Mouse (Mus musculus): ENCODE results near the gene Sfxn3.
"Not testable (repeated sequence)": the region's sequence is repeated elsewhere in the genome, so short reads cannot be mapped to it uniquely, and the experiment has no call there.

Gene Sfxn3

GRCm38 (mm10) chr19:45018351-45018831 lies 28.9 kb upstream of the Sfxn3 start:
- peak; percentile 52 for DNase-seq (ENCODE audit: low spot score)

- no peak for DNase-seq (ENCODE audit: low spot score)
These were observed 27.0 kb upstream of the Sfxn3 start for GRCm38 (mm10) chr19:45020348-45020747.

- no peak for DNase-seq (ENCODE audit: low spot score)
These were observed 25.9 kb upstream of the Sfxn3 start for GRCm38 (mm10) chr19:45021362-45021761.

- no peak for DNase-seq (ENCODE audit: low spot score)
These were observed 23.3 kb upstream of the Sfxn3 start for GRCm38 (mm10) chr19:45023993-45024392.

GRCm38 (mm10) chr19:45024775-45025174 lies 22.5 kb upstream of the Sfxn3 start:
- peak; percentile 9 for DNase-seq (ENCODE audit: low spot score)

GRCm38 (mm10) chr19:45025937-45026568 lies 21.2 kb upstream of the Sfxn3 start:
- no peak for DNase-seq (ENCODE audit: low spot score)

- DNase-seq (ENCODE audit: low spot score): no peak
These were observed 20.2 kb upstream of the Sfxn3 start for GRCm38 (mm10) chr19:45026958-45027670.

GRCm38 (mm10) chr19:45027848-45028247 lies 19.5 kb upstream of the Sfxn3 start:
- peak; percentile 46 for DNase-seq (ENCODE audit: low spot score)

GRCm38 (mm10) chr19:45028746-45029145 lies 18.6 kb upstream of the Sfxn3 start:
- no peak for DNase-seq (ENCODE audit: low spot score)

GRCm38 (mm10) chr19:45029571-45029970 lies 17.7 kb upstream of the Sfxn3 start:
- no peak for DNase-seq (ENCODE audit: low spot score)

- peak; percentile 75 for DNase-seq (ENCODE audit: low spot score)
These were observed 17.2 kb upstream of the Sfxn3 start for GRCm38 (mm10) chr19:45030111-45030510.

- DNase-seq (ENCODE audit: low spot score): peak; percentile 95
These were observed 16.3 kb upstream of the Sfxn3 start for GRCm38 (mm10) chr19:45030746-45031693.

- DNase-seq (ENCODE audit: low spot score): peak; percentile 88
These were observed 15.5 kb upstream of the Sfxn3 start for GRCm38 (mm10) chr19:45031780-45032179.

- DNase-seq (ENCODE audit: low spot score): peak; percentile 50
These were observed 14.6 kb upstream of the Sfxn3 start for GRCm38 (mm10) chr19:45032570-45033332.

- peak; percentile 77 for DNase-seq (ENCODE audit: low spot score)
These were observed 10.4 kb upstream of the Sfxn3 start for GRCm38 (mm10) chr19:45036867-45037266.

GRCm38 (mm10) chr19:45038198-45038597 lies 9.1 kb upstream of the Sfxn3 start:
- not testable (repeated sequence) for DNase-seq (ENCODE audit: low spot score)

GRCm38 (mm10) chr19:45040214-45040613 lies 7.1 kb upstream of the Sfxn3 start:
- DNase-seq (ENCODE audit: low spot score): no peak

GRCm38 (mm10) chr19:45044389-45044927 lies 2.8 kb upstream of the Sfxn3 start:
- DNase-seq (ENCODE audit: low spot score): no peak

GRCm38 (mm10) chr19:45045236-45045635 lies 2.1 kb upstream of the Sfxn3 start:
- no peak for DNase-seq (ENCODE audit: low spot score)

- no peak for DNase-seq (ENCODE audit: low spot score)
These were observed 1.7 kb upstream of the Sfxn3 start, which contains the start of gene Pdzd7 for GRCm38 (mm10) chr19:45045651-45046050. Gene Pdzd7 (minus strand): TSS chr19:45045717.

Measured in embryo, embryonic 10 days (tissue).